Mouse (Mus musculus): ENCODE data around the gene Ephx4. TPM values are rescaled to one million over a fixed set of nuclear protein-coding genes. Genes with fewer than 3 reads are reported as not detected.

Gene Ephx4
- polyA plus RNA-seq, 1 experiment from 2014 or later, result 1.4 TPM

DNA sequence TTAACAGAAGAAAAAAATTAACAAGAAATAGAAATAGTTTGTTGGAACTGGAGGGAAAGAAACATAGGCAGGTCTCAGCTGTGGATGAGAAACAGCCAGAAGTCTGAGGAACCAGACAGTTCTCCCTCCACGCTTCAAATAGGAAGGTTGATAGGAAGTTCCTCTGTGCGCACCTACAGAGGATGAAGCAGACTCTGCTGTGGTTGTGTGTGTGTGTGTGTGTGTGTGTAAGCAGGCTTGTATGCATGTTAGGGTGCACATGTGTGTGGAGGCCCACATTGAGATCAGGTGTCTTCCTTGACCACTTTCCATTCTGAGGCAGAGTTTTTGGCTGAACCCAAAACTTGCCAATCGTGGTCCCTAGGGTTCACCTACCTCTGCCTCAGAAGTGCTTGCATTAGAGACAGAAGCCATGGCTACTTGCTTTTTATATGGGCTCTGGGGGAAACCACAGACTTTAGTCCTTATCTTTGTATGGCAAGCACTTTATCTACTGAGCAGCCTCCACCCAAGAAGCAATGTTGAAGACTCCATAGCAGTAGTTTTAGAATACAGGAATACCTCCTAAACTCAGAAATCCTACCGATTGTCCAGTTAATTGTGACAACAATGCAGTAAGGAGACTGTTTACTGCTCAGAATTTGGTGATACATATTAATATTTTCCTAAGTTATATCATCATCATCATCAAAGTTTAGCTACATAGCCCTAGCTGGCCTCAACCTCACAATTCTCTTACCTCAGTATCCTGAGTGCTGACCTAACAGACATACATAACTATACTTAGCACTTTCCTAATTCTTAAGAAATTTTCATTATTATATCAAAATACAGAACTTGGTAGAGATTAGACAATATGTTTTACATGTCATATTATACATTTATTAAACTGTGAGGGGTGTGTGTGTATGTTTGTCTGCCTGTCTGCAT is 59.9 kb downstream of the Ephx4 start:
- no peaks in the 10 kb centered on the region for H3K4me1 ChIP-seq (ENCODE audit: control insufficient read depth, insufficient read depth, low read length)
- no peak overlapping the region for H3K4me3 ChIP-seq (ENCODE audit: low read depth, low read length)
- 88% methylated on average over 4 of the region's 4 CpGs for WGBS
- H3K27me3 ChIP-seq (ENCODE audit: control insufficient read depth, insufficient read depth, low read length), result no peaks in the 10 kb centered on the region
- H3K4me2 ChIP-seq (replicated peaks; ENCODE audit: low read depth, low read length), result no peak overlapping the region
- no peak for ATAC-seq (ENCODE audit: insufficient number of reproducible peaks, insufficient read depth, low FRiP score, low read depth)
- no peaks in the 10 kb centered on the region for H3K9me3 ChIP-seq (ENCODE audit: control insufficient read depth, low read depth, low read length)
- no peak overlapping the region for H3K9ac ChIP-seq (replicated peaks; ENCODE audit: low read depth, low read length)
- no peak overlapping the region for H3K27ac ChIP-seq (ENCODE audit: low read length)
- H3K36me3 ChIP-seq (ENCODE audit: control insufficient read depth, insufficient read depth, low read length), result no peaks in the 10 kb centered on the region

DNA sequence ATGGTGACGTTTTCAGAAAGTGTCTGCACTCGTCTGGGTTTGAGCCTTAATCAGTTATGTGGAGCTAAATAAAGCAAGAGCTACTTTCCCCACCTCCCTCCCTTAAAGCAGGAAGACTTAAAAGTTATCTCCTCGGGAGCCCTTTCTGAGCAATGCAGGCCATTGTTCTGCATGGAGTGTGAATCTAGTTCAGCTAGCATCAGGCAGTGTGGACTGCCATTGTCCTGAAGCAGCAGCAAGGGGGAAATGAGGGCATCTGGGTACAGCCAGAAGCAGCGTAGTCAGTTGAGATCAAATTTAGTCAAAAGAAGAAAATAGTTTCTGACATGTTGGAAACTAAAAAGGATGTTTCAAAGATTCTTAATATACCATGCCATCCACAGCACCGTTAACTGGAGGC is 64.0 kb downstream of the Ephx4 start:
- H3K9me3 ChIP-seq (ENCODE audit: control insufficient read depth, low read depth, low read length), result no peaks in the 10 kb centered on the region
- H3K4me3 ChIP-seq (ENCODE audit: low read depth, low read length), result no peak overlapping the region
- WGBS, result 67% methylated on average over 5 of the region's 5 CpGs
- no peaks in the 10 kb centered on the region for H3K27me3 ChIP-seq (ENCODE audit: control insufficient read depth, insufficient read depth, low read length)
- H3K9ac ChIP-seq (replicated peaks; ENCODE audit: low read depth, low read length), result no peak overlapping the region
- no peak for ATAC-seq (ENCODE audit: insufficient number of reproducible peaks, insufficient read depth, low FRiP score, low read depth)
- no peaks in the 10 kb centered on the region for H3K36me3 ChIP-seq (ENCODE audit: control insufficient read depth, insufficient read depth, low read length)
- H3K27ac ChIP-seq (ENCODE audit: low read length), result no peak overlapping the region
- H3K4me1 ChIP-seq (ENCODE audit: control insufficient read depth, insufficient read depth, low read length), result no peaks in the 10 kb centered on the region
- no peak overlapping the region for H3K4me2 ChIP-seq (replicated peaks; ENCODE audit: low read depth, low read length)

DNA sequence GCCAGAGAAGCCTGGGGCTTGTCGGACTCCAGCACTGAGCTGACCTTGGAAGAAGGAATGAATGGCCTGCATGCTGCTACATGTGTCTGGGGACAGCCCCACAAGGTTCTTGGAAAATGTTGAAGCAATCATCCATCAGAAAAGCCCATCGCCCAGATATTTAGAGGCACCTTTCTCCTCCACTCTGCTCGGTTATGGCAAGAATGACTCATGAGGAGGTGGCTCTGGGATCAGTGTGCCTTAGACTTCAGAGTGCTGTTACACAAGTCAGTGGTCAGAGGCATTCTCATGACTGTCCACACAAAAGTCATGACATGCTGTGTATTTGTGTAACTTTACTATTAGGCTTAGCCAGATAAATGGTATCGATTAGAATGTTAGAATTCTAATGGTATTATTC is 64.6 kb downstream of the Ephx4 start:
- no peaks in the 10 kb centered on the region for H3K36me3 ChIP-seq (ENCODE audit: control insufficient read depth, insufficient read depth, low read length)
- 75% methylated on average over 4 of the region's 4 CpGs for WGBS
- no peaks in the 10 kb centered on the region for H3K27me3 ChIP-seq (ENCODE audit: control insufficient read depth, insufficient read depth, low read length)
- H3K4me1 ChIP-seq (ENCODE audit: control insufficient read depth, insufficient read depth, low read length), result no peaks in the 10 kb centered on the region
- H3K4me2 ChIP-seq (replicated peaks; ENCODE audit: low read depth, low read length), result no peak overlapping the region
- ATAC-seq (ENCODE audit: insufficient number of reproducible peaks, insufficient read depth, low FRiP score, low read depth), result no peak
- H3K4me3 ChIP-seq (ENCODE audit: low read depth, low read length), result no peak overlapping the region
- H3K9me3 ChIP-seq (ENCODE audit: control insufficient read depth, low read depth, low read length), result no peaks in the 10 kb centered on the region
- no peak overlapping the region for H3K27ac ChIP-seq (ENCODE audit: low read length)
- no peak overlapping the region for H3K9ac ChIP-seq (replicated peaks; ENCODE audit: low read depth, low read length)

DNA sequence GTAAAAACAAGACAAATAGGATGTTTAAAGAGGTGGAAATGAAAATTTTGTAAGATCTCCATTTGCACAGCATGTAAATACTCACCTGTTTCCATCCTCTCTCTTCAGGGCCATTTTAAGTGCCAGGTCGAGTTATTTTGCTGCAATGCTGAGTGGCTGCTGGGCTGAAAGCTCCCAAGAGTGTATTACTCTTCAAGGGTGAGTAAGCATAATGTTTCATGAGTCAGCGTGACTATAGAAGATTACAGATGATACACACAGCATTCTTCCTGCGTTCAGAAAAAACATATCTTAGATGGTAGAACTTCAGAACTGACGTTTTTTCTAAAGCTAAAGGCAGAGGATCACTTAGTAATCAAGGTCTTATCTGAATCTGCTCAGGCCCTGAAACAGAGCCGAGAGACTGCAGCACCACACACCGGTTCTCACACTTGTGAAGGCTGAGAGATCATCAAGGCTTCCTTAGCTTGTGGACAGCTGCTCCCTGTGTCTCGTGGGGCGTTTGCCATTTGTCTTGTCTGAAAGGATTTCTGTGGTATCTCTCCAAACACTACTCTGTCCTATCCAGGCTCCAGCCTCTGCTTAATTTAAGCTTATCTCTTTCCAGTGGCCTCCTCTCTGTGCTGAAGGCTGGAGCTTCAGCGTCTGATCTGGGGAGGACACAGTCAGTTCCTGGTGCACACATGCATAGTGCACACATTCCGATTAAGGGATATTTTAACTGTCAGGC is 68.2 kb downstream of the Ephx4 start:
- no peaks in the 10 kb centered on the region for H3K36me3 ChIP-seq (ENCODE audit: control insufficient read depth, insufficient read depth, low read length)
- H3K27ac ChIP-seq (ENCODE audit: low read length), result no peak overlapping the region
- no peak for ATAC-seq (ENCODE audit: insufficient number of reproducible peaks, insufficient read depth, low FRiP score, low read depth)
- H3K4me1 ChIP-seq (ENCODE audit: control insufficient read depth, insufficient read depth, low read length), result no peaks in the 10 kb centered on the region
- H3K9me3 ChIP-seq (ENCODE audit: control insufficient read depth, low read depth, low read length), result no peaks in the 10 kb centered on the region
- no peaks in the 10 kb centered on the region for H3K27me3 ChIP-seq (ENCODE audit: control insufficient read depth, insufficient read depth, low read length)
- H3K9ac ChIP-seq (replicated peaks; ENCODE audit: low read depth, low read length), result no peak overlapping the region
- no peak overlapping the region for H3K4me2 ChIP-seq (replicated peaks; ENCODE audit: low read depth, low read length)
- 69% methylated on average over 10 of the region's 10 CpGs for WGBS
- no peak overlapping the region for H3K4me3 ChIP-seq (ENCODE audit: low read depth, low read length)

Other genes starting within 250 kb of the Ephx4 start
- gene Tgfbr3, start 113.1 kb upstream of the Ephx4 start, polyA plus RNA-seq (2014; fragmentation: Nextera tagmentation; extraction: Ambion mirVana), result 34.4 and 34.5 TPM in 2 replicates
- gene Brdt, start 71.6 kb upstream of the Ephx4 start, polyA plus RNA-seq (2014; fragmentation: Nextera tagmentation; extraction: Ambion mirVana), result 2.5 TPM in 2 replicates
- not detected in 2 replicates for gene Lpcat2b, start 28.8 kb downstream of the Ephx4 start, polyA plus RNA-seq (2014; fragmentation: Nextera tagmentation; extraction: Ambion mirVana)
- 7.1 and 8.1 TPM in 2 replicates for gene Btbd8, start 35.3 kb downstream of the Ephx4 start, polyA plus RNA-seq (2014; fragmentation: Nextera tagmentation; extraction: Ambion mirVana)
- gene Gm42669, start 104.9 kb downstream of the Ephx4 start, polyA plus RNA-seq (2014; fragmentation: Nextera tagmentation; extraction: Ambion mirVana), result 0.69 and 0.95 TPM in 2 replicates
- 0.22 and 0.34 TPM in 2 replicates for gene 1700028K03Rik, start 132.0 kb downstream of the Ephx4 start, polyA plus RNA-seq (2014; fragmentation: Nextera tagmentation; extraction: Ambion mirVana)
- gene Rpap2, start 194.6 kb downstream of the Ephx4 start, polyA plus RNA-seq (2014; fragmentation: Nextera tagmentation; extraction: Ambion mirVana), result 22.1 and 23.8 TPM in 2 replicates
- gene Glmn, start 195.2 kb downstream of the Ephx4 start, polyA plus RNA-seq (2014; fragmentation: Nextera tagmentation; extraction: Ambion mirVana), result 36.5 and 37.9 TPM in 2 replicates

Data from stomach, embryonic 14.5 days (tissue).